Mouse (Mus musculus) G1E (cell line): ENCODE measurements around the gene Akap6.

Experiments used
- CTCF ChIP-seq: IDR thresholded peaks from 2 replicates; pipeline ENCODE4 v1.5.1; 2012; ENCODE audit warnings: low read depth, low read length, inconsistent platforms, mixed read lengths
- GATA1 ChIP-seq: IDR thresholded peaks from 2 replicates; pipeline ENCODE4 v1.6.1; 2012; ENCODE audit warnings: borderline replicate concordance, low read length, inconsistent platforms, mixed read lengths

DNA sequence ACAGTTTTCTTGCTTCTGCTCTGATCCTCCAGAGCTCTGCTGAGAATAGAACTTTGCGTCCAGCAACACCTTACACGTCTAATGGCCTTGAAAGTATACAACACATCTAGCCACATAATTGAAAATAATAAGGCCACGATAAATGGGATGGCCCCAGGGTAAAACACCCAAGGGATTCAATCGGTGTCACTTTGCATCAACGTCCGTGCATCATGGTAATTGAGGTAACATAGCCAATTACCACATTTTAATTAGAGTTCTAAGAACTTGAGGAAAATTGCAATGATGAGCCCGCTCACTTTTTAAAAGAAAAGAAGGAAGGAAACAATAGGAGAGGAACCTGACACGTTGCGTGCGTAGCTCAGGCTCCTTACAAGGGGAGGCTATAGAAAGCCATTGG lies 413.1 kb downstream of the Akap6 start:
- TF ChIP-seq GATA1, result no peak
- TF ChIP-seq CTCF, result no peak
